Mouse (Mus musculus) WW6 (cell line): Measurements from ENCODE around the gene Cdh5.

ENCODE experiments used
- DNase-seq: peaks from one replicate; pipeline ENCODE4 v3.0.0-alpha.2; 2013; ENCODE audit warnings: low read depth, low spot score

The Cdh5 gene

GRCm38 (mm10) chr8:104188459-104188858, 87.0 kb downstream of the Cdh5 start:
- no peak for DNase-seq

GRCm38 (mm10) chr8:104190777-104191468, 89.5 kb downstream of the Cdh5 start:
- DNase-seq, result no peak

DNA sequence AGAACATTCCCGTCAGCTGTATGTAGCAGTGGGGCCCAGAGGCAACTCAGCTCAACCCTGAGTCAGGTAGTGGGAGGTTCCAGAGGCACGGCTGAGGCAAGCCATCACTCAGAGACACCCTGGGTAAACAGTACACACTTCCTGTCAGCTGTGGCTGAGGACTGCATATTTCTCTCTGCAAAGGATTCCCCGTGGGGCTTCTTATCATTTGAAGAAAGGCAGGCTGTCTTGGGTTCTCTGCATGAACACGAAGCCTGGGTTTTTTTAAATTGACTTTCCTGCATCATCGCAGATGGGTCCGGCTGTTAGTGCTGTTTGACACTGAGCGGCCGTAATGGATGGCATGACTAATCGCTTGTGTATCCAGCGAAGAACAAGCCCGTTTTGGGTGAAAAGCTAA, 90.1 kb downstream of the Cdh5 start:
- no peak for DNase-seq
